Mouse (Mus musculus) erythroblast, adult 5-6 weeks (primary cell): ENCODE data around the gene Gck. TPM values are rescaled to one million over a fixed set of nuclear protein-coding genes. Genes with fewer than 3 reads are reported as not detected.
A peak's percentile ranks its signal among the peaks of the same experiment; 100 is the strongest.
"Not testable (repeated sequence)": the region's sequence is repeated elsewhere in the genome, so short reads cannot be mapped to it uniquely, and the experiment has no call there.

Experiments used
- ATAC-seq: replicated peaks from 2 replicates; pipeline ENCODE4 v1.8.0; 2016; ENCODE audit warnings: moderate number of reproducible peaks, mild to moderate bottlenecking, moderate TSS enrichment, inconsistent platforms; ENCODE audit not compliant: poor library complexity, low FRiP score, severe bottlenecking
- total RNA-seq, 2 experiments: library from RNA; stranded (forward) in 1 of 2; stranded (reverse) in 1 of 2; fragments of 150-400 nt in 1 of 2; fragments of 200-764, 138-1000 nt in 1 of 2; gene quantifications; 2 replicates each; pipeline versions ENCODE4 v1.2.3 to v1.2.4; 2015 to 2017; ENCODE audit warnings: low replicate concordance in 2 of 2

Gene Gck
- total RNA-seq, 2 experiments from 2014 or later: not detected

DNA sequence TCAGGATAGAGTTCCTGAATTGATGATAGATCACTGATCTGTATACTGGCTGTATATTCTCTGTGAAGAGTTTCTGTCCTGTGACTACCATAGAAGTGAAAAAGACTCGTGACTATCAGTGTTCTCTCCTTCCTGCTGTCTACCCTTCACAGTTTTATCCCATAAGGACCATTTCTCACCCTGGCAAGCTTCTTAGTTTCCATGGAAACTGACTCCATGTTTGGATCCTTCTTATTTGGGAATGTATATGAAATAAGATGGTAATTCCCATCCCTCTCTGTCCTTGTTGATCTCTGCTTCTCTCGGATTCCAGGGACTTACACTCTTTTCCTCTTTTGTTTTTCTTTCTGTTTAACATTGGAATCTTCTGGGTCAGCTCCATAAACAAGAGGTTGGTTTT is 10.2 kb upstream of the Gck start:
- ATAC-seq: no peak

GRCm38 (mm10) chr11:5955546-5956276 is 5.8 kb upstream of the Gck start, which contains the start of gene Ykt6:
Ykt6 (plus strand) TSS chr11:5955693.
- ATAC-seq: peak; percentile 92

GRCm38 (mm10) chr11:5954965-5955504 is 5.2 kb upstream of the Gck start:
- ATAC-seq: peak; percentile 76

DNA sequence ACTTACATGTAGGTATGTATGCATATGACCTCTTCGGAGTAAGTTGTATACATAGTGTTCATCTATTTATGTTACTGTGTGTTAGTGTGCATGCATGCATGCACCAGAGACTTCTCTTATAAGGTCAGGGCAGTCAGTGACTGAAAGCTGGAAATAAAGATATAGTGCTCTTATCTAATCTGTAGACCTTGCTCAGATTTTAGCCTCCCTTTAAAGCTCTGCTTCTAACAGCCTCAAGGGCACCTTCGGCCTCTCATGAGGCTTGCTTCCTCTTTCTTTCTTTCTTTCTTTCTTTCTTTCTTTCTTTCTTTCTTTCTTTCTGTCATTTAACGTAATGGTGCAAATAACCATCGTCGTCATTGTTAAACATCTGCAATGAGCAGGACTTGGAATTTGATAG is 4.6 kb upstream of the Gck start:
- ATAC-seq: no peak

DNA sequence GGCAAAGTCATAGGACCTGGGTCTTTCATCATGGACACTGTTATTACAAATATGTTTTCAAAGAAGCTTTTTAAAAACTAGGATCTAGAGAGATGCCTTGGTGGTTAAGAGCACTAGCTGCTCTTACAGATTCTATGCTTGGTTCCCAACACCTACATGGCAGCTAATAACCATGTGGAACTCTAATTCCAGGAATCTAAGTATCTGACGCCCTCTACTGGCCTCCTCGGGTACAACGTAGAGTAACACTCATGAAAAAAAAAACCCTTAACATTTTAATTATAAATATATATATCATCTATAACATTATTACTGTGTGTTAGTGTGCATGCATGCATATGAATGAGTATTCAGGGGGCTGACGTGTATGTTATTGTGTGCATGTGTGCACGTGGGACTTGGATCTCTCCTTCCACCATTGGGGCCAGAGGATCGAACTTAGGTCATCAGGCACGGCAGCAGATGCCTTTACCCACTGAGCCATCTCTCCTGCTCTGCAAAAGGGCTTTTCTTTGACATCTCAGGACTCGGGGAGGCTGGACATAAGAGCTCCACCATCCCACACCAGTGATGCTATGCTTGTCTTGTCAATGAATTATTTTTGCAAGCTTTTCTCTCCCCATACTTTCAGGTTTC is 3.4 kb upstream of the Gck start:
- ATAC-seq: no peak

GRCm38 (mm10) chr11:5952501-5952900 is 2.6 kb upstream of the Gck start:
- ATAC-seq: no peak

DNA sequence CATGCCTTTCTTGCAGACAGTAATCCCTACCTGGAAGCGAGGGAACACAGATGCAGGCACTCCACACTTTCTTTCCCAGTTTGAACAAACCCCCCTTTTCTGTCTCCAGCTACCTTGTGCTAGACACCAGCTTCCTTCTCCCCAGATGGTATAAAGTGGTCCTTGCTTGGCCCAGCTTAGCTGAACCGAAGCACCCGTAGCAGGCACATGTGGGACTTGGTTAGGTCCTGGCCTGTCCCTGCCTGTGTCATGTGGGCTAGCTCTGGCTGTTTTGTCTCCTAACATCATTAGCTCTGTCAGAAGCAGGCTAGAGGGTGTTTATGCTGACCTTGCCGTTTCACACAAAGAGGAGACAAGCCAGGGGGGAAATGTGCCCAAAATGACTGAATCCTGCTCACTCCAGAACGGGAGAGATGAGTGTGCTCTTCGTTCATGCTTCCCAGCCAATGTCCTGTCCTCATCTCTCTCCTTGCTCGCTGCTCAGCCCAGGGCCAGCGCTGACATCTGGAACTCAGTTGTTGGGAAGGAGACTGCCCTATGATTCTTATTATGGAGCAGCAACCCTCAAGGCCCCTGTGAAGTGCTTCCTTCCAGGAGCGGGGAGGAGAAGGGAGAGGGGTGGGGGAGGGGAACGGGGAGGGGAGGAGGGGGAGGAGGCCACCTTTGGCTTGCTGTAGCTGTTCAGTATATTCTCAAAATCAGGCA is 1.2 kb downstream of the Gck start:
- no peak for ATAC-seq

- no peak for ATAC-seq
Observed at GRCm38 (mm10) chr11:5947796-5948195, 2.1 kb downstream of the Gck start.

- ATAC-seq: no peak
Observed at GRCm38 (mm10) chr11:5945096-5945495, 4.8 kb downstream of the Gck start.

- no peak for ATAC-seq
Observed at GRCm38 (mm10) chr11:5942966-5943365, 6.9 kb downstream of the Gck start.

DNA sequence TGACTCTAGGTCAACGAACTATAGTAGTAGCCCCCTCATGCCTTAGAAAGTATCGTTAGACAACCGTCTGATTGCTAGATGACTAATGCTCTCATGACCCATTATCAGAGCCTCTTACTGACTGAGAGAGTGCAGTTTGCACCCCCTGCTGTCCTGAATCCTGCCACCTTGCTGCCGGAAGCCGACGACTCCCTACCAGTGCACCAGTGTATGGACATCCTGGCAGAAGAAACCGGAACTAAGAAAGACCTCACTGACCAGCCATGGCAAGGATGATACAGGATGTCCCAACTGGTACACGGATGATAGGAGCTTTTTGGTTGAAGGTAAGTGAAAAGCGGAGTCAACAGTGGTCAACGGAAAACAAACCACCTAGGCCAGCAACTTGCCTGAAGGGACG is 15.3 kb downstream of the Gck start:
- ATAC-seq: not testable (repeated sequence)

GRCm38 (mm10) chr11:5931947-5932346 is 17.9 kb downstream of the Gck start:
- not testable (repeated sequence) for ATAC-seq

DNA sequence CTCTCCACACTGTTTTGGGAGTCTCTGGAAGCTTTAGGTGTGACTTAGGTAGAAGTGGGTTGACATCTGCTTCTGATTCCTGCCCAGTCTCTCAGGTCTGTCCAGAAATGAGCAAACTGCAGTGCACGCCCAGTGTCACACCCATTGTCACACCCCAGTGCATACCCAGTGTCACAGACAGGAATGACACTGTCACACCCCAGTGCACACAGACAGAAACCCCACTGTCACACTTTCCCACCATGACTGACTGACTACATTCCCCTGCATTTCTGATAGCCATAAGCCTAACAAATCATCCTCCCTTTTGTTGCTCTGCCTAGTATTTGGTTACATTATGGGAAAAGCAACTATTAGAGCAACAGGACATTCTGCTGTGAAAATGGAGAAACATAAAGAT is 19.3 kb downstream of the Gck start:
- no peak for ATAC-seq

- ATAC-seq: no peak
Observed at GRCm38 (mm10) chr11:5926696-5927220, 23.1 kb downstream of the Gck start.

- no peak for ATAC-seq
Observed at GRCm38 (mm10) chr11:5924699-5925098, 25.2 kb downstream of the Gck start.

GRCm38 (mm10) chr11:5920323-5920960 is 29.4 kb downstream of the Gck start:
- no peak for ATAC-seq

GRCm38 (mm10) chr11:5919606-5920005 is 30.3 kb downstream of the Gck start:
- no peak for ATAC-seq

DNA sequence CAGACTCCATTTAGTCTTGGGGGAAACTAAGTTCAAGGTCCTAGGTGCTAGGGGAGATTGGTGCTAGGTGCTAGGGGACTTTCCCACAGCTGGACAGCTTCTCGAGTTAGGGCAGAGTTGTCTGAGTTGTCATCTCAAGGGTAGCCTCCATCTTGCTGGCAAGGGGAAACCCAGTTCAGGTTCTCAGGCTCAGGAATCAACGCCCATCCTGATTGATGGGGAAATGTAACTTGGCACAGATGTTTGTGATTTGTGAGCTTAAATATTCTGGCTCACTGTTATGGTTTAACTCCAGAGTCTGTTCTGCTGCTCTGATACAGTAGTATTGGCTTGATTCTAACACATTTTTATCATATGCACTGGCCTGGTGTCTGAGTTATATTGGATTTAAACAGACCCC is 31.8 kb downstream of the Gck start:
- ATAC-seq: no peak

- ATAC-seq: no peak
Observed at GRCm38 (mm10) chr11:5916178-5916548, 33.7 kb downstream of the Gck start.
